Mouse (Mus musculus): ENCODE results near the gene Carns1. TPM values are rescaled to one million over a fixed set of nuclear protein-coding genes. Genes with fewer than 3 reads are reported as not detected.

Gene Carns1
- total RNA-seq, 4 experiments from 2014 or later = 12.6 to 15.0 (median 13.4) TPM

DNA sequence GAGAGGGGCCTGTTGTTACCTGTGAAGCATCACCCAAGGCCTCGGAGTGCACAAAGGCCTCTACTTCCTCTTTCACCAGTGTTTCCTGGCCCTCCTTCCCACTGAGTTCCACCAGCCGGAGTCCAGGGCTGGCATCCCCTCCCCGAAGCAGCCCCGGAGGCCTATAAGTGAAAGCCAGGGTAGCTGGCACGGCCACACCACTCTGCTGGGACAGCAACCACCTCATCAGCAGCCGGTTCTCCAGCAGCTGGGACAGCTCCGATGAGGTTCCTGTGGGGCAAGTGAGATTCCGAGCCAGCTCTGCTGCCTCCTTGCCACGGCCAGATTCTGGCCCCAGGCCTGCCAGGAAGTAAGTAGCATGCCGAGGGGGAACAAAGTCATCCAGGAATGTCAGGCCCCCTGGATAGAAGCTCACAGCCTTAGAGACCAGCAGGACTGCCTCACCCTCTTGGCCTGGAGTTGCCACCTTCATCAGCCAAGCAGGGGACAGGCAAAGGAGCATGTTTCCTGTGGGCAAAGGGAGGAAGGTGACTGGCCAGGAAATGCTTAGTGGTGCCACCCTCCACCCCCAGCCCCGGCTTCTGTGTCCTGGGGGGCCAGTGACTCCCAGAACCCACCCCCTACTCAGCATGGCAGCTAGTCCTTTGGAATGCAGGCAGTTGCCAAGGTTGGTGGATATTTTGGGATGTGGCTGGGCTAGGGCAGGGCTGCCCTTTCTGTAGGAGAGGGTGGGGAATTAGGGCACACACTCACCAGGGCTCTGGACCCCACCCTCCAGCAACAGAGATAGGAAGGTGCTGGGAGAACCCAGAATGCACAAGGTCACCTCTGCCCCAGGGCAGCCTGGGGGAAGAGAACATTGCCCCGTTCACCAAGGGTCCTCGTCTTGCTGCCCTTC is 3.6 kb downstream of the Carns1 start:
- no peak for DNase-seq (ENCODE audit: low spot score in 2 of 2)

DNA sequence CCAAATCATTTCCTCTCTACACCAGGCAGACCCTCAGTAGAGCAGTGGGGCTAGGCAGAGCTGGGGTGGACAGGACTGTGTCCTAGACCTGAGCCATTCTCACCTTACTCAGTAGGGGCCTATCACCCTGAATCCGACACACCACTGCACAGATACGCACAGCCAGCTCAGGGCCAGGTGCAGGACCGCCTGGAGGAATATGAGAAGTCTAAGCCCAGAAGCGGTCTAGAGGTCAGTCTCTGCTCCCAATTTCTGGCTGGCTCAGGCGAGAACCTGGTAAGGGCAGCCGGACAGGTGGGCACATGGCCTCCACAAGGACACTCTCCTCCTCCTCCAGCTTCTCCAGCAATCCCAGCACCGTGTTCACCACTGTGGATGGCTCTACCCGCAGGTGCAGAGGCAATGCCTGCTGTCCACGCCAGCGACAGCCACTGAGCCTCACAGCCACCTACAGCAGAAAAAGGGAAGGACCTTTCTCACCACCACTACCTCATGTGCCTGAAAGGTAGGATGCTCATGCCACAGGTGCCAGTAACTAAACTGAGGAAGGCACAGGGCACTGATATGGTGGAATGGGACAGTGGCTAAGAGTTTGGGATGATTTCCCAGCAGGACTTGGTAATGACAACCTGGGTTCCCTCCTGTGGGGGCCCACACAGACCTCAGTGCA is 4.4 kb downstream of the Carns1 start:
- no peak for DNase-seq (ENCODE audit: low spot score in 2 of 2)

DNA sequence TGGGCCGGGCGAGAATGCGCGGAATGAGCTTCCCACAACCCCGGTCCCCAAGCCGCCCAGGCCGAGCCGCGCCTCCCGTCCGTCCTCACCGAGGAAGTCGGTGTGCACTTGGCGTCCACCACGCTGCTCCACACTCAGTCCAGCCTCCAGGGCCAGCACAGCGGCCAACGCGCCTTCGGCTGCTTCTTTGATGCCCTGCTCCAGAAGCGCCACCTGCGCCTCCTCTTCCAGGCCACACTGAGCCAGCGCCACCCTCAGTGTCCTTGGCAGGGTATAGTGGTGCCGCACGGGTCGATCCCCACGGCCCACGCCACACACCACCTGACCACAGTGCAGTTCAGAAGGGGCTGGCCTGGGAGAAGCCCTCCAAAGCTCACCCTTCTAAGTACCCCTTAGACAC is 5.5 kb downstream of the Carns1 start:
- no peak for DNase-seq (ENCODE audit: low spot score in 2 of 2)

DNA sequence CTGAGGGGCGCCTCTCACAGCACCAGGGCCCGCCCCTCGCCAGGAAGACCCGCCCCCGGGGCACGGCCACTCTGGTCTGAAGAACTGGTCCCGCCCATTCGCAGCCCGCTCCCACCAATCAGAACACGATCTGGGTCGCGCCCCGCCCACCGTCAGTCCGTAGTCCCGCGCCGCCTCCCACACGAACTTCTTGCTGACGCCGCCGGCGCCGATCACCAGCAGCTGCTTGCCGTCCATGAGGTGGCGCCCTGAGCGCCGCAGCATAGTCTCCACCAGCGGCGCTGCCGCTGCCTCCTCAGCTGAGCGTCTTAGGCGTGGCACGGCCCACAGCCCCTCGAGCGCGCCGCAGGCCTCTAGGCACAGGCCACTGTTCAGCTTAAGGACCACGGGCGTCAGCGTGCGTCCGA is 5.9 kb downstream of the Carns1 start:
- peak; percentile 97 to 99 for DNase-seq (ENCODE audit: low spot score in 2 of 2)

DNA sequence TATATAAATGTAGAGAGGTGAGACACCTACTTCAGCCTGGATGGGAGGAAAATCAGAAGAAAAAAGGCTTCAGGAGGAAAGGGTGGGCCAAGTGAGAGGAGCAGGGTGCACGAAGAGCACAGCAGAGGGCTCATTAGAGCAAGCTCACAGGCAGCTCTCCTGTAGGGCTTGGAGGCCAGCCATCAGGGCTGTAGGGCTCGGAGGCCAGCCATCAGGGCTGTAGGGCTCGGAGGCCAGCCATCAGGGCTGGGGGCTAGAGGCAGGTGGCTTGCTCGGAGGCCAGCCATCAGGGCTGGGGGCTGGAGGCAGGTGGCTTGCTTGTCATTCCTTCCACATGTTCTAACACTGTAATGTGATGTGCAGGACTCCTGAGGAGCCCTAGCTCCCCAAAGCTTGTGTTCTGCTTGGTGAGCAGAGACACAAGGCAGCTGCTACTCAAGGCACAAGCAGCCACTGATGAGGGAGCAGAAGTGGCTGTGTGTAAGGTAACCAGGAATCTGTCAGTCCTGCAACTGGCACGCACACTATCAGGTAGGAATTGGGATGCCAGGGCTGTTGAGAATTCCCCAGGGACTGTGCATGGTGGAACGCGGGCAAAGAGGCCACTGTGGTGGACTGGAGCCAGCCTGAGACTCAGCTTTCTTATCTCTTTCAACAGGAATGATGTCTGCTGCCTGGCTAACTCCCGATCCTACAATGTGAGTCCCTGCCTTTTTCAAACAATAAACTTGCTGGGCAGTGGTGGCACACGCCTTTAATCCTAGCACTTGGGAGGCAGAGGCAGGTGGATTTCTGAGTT is 8.4 kb downstream of the Carns1 start:
- no peak for DNase-seq (ENCODE audit: low spot score in 2 of 2)

DNA sequence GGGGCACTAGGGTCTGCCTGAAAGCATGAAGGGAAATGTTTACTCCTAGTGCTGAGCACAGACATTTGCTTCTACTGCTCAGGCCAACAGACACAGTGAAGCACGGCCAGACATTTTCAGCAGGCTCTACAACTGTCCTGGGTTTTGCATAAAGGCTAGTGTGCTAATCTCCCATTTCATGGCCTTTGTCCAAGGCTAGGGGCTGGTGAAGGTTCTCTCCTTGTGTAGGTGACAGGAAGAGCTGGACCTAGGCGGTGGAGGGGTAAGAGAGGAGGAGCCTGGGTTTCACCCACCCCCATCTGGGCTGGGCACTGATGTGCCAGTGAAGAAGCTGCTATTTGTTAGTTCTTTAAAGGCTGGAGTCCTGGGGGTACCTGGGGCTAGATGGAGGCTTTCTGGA is 10.6 kb downstream of the Carns1 start:
- DNase-seq (ENCODE audit: low spot score in 2 of 2) = no peak

DNA sequence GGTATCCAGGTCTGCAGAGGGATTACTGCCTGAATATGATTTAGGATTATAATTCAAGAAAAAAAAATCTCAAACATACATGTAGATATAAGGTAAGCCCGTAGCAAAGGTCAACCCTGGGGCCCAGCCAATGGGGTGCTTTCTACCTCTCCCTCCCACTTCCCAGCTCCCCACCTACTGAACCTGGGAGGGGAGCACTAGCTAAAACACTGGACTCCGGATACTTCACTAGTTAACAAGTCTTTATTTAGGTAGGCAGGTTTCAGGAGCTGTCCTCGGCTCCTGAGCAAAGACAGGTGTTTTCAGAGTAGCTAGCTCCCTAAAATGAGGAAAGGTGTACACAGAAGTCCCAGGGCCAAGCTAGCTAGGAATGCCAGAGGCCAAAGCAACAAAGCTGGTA is 11.2 kb downstream of the Carns1 start:
- no peak for DNase-seq (ENCODE audit: low spot score in 2 of 2)

DNA sequence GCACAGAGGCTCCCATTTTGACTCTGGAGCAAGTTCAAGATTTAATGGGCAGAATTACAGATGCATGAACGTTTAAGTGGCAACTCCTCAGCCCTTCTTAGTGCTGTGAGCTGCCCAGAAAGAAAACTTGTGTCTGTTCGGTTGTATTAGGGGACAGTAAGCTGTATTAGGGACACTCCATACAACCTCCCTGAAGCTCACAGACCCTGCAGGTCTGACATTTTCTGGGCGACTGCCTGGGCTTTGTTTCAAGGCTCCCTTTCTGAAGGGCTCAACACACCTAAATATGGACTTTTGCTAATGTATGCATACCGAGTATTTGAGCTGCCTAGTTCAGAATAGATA is 11.8 kb downstream of the Carns1 start:
- no peak for DNase-seq (ENCODE audit: low spot score in 2 of 2)

DNA sequence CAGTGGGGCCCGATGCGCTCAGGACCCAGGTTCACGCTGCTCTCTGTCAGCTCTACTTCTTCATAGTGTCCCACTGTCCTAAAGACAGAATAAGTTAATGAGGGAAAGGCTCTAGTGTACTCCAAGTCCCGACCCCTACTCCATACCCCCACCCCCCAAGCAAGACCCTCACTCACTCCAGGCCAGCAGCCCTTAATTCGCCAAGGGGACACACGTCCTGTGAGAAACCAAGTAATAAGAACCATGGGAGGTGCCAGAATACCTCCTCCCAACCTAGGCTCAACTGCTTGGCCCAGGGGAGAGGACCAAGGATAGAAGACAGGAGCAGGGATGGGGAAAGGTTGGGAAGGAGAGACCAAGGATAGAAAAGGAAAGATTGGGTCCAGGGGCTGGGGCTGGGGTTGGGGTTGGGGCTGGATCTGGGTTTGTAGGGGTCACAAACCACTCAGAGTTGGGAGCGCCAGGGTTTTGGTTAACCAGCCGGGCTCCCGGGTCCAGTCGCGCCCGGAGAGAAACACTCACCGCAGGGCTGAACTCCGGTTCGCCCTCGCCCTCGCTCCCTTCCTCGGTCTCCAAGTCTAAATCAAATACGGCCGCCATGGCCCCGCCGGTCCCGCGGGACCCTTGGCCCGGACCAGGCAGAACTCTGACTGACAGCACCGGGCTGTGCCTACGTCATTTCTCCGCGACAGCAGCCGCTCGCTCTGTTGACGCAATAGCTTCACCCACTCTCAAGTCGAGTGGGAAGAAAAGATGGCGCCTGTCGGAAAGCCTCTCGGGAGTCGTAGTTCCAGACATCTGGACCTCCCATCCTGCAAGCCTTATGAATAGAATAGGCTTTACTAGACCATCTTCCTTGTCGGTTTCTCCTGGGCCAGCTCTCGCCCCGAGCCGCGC is 12.4 kb downstream of the Carns1 start, which contains the start of gene Rps6kb2:
Rps6kb2 (minus strand) TSS at position 709 of the 897 bp plus-strand sequence.
- peak; percentile 96 to 97 for DNase-seq (ENCODE audit: low spot score in 2 of 2)

DNA sequence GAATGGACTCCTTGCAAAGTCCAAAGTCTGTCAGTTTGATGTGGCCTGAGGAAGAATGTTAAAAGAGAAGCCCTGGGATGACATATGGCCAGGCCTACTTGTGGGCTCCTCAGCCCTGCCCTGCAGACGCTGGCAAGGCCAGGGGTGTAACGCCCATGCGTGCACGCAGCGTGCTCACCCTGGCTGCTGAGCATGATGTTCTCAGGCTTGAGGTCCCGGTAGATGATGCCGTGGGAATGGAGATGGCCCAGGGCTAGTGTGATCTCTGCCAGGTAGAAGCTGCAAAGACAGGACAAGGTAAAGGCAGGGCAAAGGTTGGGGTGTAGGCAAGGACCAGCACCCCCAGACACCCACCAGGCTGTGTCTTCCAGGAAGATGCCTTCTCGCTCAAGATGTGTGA is 16.2 kb downstream of the Carns1 start:
- no peak for DNase-seq (ENCODE audit: low spot score in 2 of 2)

DNA sequence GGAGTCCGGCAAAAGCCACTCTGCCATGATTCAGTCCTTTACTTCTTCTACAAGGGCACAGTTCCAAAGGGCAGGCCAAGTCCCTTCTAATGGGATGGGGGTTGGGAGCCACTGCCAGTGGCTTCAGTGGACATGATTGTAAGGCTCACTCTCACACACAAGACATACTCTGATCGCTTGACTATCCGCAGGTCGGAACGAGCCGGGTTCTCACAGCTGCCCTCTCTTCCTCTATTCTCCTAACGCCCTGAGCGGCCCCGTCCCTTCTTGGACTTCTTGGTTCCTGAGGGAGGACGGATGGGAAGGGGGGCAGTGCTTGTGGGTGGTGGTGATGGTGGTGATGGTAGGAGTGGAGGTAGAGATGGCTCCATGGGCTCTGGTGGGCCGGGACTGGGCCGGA is 18.5 kb downstream of the Carns1 start:
- DNase-seq (ENCODE audit: low spot score in 2 of 2) = no peak

DNA sequence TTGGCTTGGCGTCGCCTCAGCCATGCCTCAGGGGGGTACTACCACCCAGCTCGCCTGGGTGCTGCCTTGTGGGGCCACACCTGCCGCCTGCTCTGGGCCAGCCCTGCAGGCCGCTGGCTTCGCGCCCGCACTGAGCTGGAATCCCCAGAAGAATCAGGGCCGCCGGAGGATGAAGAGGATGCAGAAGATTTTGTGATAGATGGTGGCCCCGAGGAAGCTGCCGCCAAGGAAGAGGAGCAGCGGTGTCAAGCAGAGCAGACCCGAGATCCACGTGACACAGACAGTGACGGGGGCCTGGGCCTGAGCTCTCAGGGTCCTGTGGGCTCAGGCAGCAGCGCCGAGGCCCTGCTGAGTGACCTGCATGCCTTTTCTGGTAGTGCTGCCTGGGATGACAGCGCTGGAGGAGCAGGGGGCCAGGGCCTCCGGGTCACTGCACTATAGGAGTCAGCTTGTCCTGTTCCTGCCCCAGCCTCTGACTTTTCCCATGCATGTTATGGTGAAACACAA is 19.2 kb downstream of the Carns1 start:
- DNase-seq (ENCODE audit: low spot score in 2 of 2) = no peak

DNA sequence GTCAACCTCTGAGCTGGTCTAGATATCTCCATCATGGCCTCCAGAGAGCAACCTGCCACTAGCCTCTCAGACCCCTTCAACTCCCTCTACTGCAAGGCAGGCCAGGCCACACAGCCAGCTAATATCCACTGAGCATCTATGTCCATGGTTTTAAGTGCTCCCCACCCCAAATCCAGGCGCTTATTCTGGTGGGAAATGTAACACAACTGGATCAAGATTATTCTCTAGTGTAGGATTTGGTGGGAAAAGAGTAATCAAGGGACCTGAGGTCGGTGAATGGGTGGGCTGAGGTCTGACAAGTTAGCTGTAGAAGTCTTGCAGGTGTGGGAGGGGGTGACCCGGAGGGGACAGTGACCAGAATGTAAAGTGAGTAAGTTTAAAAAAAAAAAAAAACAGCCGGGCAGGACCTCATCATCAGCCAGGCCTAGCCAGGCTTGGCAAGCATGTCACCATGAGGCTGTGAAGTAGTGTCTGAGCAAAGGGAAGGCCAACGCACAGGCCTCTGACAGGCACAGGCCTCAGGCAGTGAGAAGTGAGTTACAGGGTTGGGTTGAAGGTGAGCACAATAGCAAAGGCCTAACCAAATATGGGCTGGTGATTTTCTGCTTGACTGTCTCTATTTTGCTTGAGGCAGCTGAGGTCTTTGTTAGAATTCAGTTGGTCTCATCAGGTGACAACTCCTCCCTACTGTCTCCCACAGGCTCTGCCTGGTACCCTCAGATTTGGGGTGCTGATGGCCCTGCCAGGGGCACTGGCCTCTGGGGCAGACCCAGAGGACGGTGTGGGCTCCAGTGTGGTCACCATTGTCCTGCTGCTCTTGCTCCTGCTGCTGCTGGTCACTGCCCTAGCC is 19.8 kb downstream of the Carns1 start:
- no peak for DNase-seq (ENCODE audit: low spot score in 2 of 2)

DNA sequence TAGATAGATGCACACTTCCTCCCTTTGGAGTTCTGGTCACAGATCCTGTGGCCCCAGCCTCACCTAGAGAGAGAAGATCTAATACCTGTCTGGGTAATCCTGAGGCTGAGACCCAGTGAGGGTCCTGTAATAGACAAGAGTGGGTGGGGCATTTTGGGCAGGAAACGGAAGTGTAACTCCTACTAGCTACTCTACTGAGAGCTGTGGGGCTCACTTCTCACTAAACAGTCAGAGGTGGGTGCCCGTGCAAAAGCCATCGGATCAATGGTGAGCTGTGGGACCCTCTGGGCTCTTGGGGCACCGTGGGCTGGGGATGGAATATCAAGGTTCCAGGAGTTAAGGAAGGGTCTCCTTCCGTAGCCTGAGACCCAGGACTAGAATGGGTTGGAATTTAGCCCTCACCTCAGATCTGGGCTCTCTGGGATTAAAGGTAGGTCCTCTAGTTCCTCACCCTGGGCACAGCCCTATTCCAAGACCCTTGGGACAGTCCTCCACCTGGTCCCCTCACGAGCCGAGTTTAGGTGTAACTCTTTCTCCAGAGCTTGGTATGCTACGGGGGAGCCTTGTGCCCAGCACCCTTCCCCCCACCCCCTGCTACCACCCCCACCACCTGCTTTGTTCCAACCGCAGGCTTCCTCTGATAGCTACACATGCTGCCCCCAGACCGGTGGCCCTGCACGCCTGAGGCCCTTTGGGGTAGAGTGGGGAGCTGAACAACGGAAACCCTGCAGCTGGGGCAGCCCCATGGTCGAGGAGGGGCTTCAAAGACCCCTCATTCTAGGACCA is 20.6 kb downstream of the Carns1 start:
- no peak for DNase-seq (ENCODE audit: low spot score in 2 of 2)

DNA sequence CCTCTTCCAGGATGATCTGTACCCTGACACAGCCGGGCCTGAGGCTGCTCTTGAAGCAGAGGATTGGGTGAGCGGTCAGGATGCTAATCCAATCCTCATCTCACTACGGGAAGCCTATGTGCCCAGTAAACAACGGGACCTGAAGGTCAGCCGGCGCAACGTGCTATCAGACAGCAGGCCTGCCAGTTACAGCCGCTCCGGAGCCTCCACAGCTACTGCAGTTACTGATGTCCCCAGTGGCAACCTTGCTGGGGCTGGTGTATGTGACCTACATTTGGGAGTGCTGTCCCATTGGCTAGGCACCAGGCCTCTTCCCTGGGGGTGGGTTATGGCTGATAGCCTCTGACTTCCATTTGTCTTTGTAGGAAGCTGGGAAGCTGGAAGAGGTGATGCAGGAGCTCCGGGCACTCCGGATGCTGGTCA is 22.0 kb downstream of the Carns1 start, which contains the start of gene Ptprcap:
Ptprcap (plus strand) TSS at position 373 of the 423 bp plus-strand sequence.
- no peak for DNase-seq (ENCODE audit: low spot score in 2 of 2)

DNA sequence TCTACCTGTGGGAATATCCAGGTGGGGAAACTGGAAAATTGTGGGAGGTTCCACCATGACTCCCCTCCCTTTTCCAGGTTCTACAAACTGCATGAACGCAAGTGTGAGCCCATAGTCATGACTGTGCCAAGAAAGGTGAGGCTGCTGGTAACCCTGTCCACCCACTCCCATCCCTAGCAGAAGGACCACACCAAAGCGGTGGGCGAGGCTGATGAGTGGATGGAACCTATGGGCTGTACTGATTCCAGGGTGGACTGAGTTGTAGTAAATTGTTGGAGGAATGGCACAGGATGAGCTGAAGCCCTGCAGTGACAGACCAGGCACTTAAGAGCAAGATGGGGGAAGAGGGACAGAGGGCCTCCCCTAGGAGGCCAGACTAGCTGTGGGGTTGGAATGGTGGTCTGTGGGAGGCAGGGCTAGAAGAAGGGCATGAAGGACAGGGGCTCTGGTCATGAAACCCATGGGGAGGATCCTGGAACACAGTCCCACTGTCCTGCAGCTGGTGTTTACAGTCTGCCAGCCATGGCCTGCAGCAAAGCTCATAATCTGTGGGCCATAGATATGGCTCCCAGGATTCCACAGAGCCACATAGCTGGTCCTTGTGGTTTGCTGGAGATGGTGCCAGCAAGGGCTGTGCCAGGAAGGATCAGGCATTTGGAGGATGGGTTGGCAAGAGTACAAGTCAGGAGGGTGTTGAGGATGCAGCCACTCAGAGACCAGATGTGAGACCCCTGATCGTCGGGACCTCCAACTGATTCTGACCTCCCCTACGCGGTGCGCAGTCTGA is 22.6 kb downstream of the Carns1 start:
- DNase-seq (ENCODE audit: low spot score in 2 of 2) = no peak

DNA sequence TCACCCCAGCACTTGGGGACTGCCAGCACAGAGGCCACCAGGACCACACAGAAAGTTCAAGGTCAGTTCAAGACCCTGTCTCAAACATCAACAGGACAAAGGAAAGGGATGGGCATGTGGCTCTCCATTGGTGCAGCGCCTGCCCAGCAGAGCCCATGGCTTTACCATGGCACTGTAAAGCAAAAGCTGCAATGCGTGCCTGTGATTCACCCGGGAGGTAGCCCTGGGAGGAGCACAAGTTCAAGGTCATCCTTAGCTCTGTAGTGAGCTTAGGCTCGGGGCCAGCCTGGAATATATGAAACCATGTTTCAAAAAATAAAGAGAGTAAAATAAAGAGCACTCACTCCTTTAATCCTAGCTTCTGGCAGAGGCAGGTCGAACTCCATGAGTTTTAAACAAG is 23.4 kb downstream of the Carns1 start:
- DNase-seq (ENCODE audit: low spot score in 2 of 2) = no peak

DNA sequence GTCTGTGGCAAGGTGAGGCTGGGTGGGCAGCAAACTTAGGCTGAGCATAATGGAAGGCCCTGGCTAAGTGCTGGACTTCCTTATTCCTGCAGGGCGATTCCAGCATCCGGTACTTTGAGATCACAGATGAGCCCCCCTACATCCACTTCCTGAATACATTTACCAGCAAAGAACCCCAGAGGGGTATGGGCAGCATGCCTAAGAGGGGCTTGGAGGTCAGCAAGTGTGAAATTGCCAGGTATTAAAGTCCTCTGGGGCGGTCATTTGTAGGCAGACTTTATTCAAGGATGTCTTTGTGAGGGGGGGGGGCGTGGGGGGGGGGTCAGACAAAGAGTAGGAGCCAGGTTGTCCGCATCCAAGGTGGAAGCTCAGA is 23.8 kb downstream of the Carns1 start:
- no peak for DNase-seq (ENCODE audit: low spot score in 2 of 2)
